Mouse (Mus musculus): ENCODE data around the gene Sh3bgrl2.

Gene Sh3bgrl2

GRCm38 (mm10) chr9:83560670-83561069 is 12.5 kb downstream of the Sh3bgrl2 start:
- in situ Hi-C loops (cut with MboI, MseI), result no loop called here

DNA sequence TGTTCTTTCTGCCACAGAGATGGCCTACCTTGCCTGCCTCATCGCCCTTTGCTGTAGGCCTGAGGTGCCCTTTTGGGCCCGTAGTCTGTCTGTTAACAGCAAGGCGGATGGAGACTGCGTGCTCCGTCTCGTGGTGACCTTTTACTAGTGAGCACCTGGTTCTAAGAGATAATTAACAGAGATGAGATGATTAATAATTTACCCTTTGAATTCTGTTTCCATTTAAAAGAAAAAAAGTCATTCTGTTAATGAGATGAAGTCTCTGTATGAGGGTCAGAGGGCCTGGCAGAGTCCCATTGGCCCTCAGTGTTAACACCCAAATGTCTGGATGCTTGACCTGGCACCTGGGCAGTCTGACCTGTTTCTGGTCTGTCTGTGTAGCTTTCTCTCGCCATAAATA is 14.8 kb downstream of the Sh3bgrl2 start:
- in situ Hi-C loops (cut with MboI, MseI), result no loop called here

GRCm38 (mm10) chr9:83563808-83564549 is 15.9 kb downstream of the Sh3bgrl2 start:
- in situ Hi-C loops (cut with MboI, MseI), result no loop called here

- in situ Hi-C loops (cut with MboI, MseI), result no loop called here
These were observed 17.0 kb downstream of the Sh3bgrl2 start for GRCm38 (mm10) chr9:83564934-83565652.

DNA sequence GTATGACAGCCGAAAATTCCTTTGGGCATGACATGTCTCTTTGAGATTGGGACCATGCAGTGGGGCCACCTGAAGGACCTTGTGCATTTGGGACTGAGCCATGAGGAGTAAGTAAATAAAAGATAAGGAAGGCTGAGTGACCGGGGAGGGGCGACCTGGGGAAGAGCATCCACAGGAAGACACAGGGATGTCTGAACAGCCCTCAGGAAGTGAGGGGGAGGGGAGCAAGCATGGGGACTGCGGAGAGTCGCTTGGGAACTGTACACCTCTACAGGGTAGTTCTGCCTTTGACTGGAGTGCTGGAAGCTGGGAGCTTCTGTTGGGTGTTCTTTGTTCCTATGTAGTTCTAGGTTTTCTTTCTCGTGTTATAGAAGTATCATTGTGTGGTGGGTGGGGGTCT is 18.0 kb downstream of the Sh3bgrl2 start:
- in situ Hi-C loops (cut with MboI, MseI), result no loop called here

GRCm38 (mm10) chr9:83568125-83568524 is 20.0 kb downstream of the Sh3bgrl2 start:
- in situ Hi-C loops (cut with MboI, MseI), result no loop called here

DNA sequence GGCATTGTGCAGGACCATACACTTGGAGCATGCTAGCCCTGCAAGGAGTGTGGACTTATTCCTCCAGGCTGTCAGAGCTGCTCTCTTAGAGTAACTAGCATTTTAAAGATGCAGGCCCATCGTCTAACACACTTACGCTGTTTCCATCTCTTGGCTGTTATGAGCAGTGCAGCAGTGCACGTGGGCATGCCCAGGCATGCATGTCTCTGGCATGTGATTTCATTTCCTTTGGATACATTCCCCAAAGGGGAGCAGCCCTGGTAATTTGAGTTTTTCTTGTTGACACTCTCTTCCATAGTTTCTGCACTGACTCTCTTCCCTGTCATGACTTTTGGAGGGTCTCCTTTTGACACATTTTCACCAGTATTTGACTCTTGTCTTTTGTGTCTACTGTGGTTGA is 20.8 kb downstream of the Sh3bgrl2 start:
- in situ Hi-C loops (cut with MboI, MseI), result no loop called here

- in situ Hi-C loops (cut with MboI, MseI), result no loop called here
These were observed 21.8 kb downstream of the Sh3bgrl2 start for GRCm38 (mm10) chr9:83569898-83570297.

DNA sequence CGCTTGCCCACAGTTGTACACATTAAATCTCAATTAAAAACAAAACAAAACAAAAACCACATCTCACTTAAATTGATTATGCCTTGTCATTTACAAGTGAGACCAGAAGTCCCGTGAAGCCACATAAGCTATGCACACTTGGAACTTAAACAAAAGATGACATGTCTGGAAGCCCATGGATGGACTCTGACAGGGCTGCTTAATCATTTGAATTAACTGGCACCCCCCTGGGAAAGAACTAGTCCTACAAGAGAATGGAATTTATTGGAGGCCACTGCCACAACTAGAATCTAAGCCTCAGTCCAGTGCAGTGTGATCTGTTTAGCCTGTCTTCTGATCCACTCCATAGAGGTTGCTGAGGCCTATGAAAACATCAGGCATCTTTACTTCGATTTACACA is 23.2 kb downstream of the Sh3bgrl2 start:
- in situ Hi-C loops (cut with MboI, MseI), result no loop called here

- in situ Hi-C loops (cut with MboI, MseI), result no loop called here
These were observed 24.2 kb downstream of the Sh3bgrl2 start for GRCm38 (mm10) chr9:83572326-83572725.

GRCm38 (mm10) chr9:83572870-83573269 is 24.7 kb downstream of the Sh3bgrl2 start:
- in situ Hi-C loops (cut with MboI, MseI), result no loop called here

GRCm38 (mm10) chr9:83573588-83573987 is 25.5 kb downstream of the Sh3bgrl2 start:
- in situ Hi-C loops (cut with MboI, MseI), result no loop called here

GRCm38 (mm10) chr9:83575403-83575802 is 27.3 kb downstream of the Sh3bgrl2 start:
- in situ Hi-C loops (cut with MboI, MseI), result no loop called here

GRCm38 (mm10) chr9:83576018-83576688 is 28.0 kb downstream of the Sh3bgrl2 start:
- in situ Hi-C loops (cut with MboI, MseI), result no loop called here

- in situ Hi-C loops (cut with MboI, MseI), result no loop called here
These were observed 28.5 kb downstream of the Sh3bgrl2 start for GRCm38 (mm10) chr9:83576689-83577057.

GRCm38 (mm10) chr9:83577260-83577659 is 29.1 kb downstream of the Sh3bgrl2 start:
- in situ Hi-C loops (cut with MboI, MseI), result no loop called here

DNA sequence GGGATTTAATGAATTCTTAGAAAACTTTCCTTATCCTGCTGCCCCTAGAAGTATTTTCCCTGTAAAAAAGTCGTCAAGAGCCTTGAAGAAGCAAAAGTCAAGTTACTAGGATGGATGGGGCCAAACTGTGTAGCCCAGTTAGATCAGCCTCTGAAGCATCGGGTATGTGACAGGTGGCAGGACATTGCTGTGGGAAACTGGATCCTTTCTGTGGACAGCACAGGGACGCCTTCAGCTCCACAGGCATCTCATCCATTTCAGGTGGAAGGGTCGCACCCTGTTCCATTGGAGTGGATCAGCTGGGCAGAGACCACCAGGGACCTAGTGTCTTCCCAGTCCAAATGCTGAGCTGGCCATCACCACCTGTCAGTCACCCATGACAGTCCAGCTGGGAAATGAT is 30.9 kb downstream of the Sh3bgrl2 start:
- in situ Hi-C loops (cut with MboI, MseI), result no loop called here

DNA sequence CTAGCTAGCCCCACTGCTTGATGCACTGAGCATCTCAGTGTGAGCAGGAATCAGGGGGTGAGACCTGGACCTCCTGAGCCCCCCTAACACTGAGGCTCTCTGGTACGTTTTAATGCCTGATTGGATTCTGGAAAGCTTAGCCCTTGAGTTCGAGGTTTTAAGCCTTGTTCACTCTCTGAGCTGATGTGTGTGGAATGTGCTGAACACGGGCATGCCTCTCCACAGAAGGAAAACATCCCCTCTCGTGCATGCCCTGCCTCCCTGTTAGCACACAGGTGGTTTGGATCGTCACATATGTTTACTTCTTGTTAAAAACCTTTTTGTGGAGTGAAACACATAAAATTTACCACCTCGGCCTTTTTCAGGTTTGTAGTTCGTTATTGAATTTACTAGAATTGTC is 34.6 kb downstream of the Sh3bgrl2 start:
- in situ Hi-C loops (cut with MboI, MseI), result no loop called here

GRCm38 (mm10) chr9:83586316-83587050 is 38.4 kb downstream of the Sh3bgrl2 start:
- in situ Hi-C loops (cut with MboI, MseI), result no loop called here

DNA sequence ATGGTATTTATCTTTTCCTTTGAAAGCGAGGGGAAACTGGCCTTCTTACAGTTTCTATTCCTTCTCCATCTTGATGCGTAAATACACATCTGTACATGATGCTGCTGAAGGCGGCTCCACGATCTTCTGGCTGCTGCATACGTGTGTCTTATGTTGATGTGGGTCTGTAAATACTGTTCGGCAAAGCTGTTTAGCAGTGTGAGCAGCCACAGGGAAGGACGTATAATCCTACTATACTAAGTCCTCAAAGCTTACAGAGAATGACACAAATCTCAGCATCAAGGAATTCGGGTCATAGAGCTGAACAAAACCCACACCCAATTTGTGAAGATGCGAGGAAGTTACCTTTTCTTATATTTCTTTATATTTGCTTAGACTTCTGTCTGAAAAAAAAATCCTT is 39.0 kb downstream of the Sh3bgrl2 start:
- in situ Hi-C loops (cut with MboI, MseI), result no loop called here

DNA sequence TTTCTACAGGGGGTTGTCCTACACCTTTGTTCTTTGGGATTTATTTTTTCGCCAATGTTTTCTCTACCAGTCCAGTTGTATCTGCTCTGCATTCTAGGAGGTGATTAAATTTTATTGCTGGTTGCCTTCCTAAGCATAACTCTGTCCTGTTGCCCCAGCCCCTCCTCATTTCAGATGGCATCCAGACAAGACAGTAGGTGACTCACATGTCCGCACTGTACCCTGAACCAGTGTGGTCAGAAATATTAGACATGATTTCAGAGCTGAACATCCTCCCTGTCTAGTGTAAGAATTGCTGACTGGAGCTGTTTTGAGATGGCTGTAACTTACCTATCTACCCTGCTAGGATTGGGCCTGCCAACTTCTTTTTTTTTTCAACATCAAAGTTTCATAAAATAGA is 40.9 kb downstream of the Sh3bgrl2 start:
- in situ Hi-C loops (cut with MboI, MseI), result no loop called here
